Mouse (Mus musculus) cerebellum, adult 9-10 months (tissue): ENCODE results near the gene Tom1l2.

Source experiments
- DNase-seq: peaks from one replicate; pipeline ENCODE4 v3.0.0; 2022

Tom1l2 gene

DNA sequence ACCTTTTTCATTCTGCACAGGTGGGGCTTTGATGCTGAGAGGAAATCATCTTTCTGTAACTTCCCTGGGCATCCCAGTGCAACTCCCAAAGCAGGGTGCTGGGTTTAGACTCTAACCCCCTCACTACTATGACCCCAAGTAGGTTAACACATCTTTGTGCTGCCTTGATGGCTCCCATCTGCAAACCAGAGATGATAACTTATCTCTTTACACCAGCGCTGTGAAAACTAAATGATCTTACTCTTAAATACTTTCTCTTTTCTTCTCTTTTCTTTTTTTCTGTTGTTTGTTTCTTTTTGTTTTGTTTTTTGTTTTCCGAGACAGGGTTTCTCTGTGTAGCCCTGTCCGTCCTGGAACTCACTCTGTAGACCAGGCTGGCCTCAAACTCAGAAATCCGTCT lies 6.8 kb downstream of the Tom1l2 start:
- no peak for DNase-seq

DNA sequence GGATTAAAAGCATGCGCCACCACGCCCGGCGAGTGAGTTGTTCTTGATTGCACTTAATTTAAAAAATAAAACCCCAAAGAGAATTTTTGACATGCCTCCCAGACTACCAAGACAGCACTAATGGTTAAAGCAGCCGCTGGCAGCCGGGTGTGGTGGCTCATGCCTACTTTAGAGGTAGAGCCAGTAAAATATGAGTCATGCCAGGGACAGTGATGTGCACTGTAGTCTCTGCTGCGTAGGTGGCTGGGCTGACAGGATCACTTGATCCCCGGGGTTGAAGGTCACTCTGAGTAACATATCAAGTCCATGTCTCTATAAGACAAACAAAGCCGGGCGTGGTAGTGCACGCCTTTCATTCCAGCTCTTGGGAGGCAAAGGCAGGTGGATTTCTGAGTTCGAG lies 13.3 kb downstream of the Tom1l2 start:
- no peak for DNase-seq

DNA sequence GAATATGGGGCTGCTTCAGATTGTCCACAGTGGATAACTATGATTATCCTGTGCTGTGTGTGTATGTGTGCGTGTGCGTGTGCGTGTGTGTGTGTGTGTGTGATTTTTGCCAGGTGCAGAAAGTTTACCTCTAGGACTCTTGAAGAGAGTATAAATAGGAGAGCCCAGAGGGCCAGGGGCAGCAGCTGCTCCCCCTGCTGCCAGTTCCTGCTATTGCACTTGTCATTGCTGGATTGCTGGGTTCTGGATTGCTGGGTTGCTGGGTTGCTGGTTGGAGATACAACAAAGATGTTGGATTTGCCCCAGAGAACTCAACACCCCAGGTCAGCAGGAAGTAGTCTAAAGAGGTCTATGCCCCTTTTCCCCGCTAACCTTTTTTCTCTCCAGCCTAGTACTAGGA lies 14.4 kb downstream of the Tom1l2 start:
- peak; percentile 61 for DNase-seq

DNA sequence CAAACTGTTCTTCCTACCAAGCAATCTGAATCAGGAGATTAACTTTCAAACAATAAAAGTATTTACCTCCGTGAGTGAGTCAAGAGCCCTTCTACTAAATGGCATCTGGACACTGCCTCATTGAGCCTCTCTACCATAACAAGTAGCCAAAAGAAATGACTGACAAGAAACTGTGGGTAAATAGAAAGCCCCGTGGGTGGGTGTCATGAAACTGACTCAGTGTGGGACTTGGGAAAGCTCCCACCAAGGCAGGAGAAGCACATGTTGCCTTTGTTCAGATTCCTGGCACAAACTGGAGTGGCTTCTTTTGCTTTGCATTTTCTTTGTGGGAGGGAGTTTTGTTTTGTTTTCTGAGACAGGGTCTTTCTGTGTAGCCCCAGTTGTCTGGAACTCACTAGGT lies 16.9 kb downstream of the Tom1l2 start:
- DNase-seq, result no peak

DNA sequence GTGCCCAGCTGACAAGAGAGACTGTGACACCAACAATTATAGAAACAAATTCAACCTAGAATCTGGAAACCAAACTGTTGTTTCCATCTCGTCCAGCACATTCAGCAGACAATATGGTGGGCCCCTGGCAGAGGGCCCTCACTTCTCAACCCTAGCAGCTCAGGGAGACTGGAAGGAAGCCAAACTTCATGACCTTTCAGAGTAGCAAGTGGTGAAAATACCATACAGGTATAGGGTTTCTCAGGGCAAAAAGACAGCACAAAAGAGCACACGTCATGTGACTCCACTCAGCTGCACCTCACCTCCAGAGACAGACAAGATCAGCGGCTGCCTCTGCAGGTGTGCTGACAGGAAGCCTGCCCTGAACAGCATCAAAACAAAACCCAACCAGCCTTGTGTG lies 18.6 kb downstream of the Tom1l2 start:
- peak; percentile 62 for DNase-seq

DNA sequence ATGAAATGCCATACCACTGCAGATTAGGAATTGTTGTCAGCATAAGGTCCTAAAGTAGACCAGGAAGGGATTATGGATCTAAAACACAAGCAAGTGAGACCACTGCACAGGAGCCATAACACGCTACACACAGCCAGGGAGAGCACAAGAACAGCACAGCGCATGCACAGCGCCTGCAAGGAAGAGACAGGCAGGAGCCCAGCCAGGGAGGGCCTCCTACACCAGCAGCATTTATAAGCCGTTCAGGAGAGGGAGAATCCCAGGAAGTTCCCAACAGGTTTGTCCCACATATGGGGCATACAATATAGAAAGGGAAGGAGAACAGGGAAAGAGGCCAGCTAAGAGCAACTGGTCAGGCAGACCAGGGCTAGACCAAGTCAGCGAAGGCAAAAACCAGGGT lies 19.2 kb downstream of the Tom1l2 start:
- DNase-seq, result no peak

DNA sequence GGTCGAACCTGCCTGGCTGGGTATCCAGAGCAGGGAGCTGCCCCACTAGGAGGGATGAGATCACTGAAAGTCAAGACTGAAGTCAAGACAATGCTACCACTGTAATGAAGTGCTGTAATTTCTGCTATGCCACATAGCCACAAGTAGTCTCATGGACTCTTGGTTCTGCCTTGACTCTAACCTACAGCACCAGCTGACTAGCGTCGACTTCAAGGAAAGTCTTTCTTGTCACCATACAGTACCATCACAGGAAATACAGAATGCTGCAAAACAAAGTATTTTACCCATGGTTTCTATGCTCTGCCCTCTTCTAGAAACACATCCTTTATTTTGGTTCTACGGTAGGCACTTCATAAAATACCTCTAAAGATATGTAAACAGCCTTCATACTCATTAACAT lies 22.2 kb downstream of the Tom1l2 start:
- no peak for DNase-seq

DNA sequence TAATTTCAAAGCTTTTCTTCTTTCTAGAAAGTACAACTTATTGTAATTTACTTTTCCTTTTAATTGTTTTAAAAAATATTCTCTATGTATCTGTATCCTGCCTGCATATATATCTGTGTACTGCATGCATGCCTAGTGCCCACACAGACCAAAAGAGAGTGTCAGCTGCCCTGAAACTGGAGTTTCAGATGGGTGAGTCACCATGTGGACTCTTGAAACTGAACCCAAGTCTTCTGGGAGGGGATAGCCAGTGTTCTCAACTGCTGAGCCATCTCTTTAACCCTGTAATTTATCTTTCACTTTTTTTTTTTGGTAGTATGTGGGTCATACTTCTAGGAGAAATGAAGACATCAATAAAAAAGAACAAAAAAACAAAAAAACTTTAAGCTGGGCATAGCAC lies 29.0 kb downstream of the Tom1l2 start:
- DNase-seq, result no peak

DNA sequence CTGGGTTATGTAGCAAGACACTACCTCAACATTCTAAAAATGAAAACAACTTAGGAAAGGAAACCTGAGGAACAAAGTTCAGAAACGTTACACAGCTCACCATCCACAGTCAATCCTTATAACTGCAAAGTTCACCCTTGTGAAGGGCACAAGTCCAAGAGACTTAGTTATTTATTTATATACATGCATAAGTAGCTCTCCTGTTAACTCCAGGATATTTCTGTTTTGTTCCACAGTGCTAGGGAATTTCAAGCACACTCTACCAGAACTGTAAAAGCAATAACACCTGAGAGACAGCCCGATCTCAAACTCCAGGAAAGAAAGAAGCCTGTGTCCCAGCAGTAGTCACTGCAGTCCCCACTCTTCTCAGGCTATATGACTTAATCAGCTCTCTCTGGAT lies 31.3 kb downstream of the Tom1l2 start:
- DNase-seq, result no peak

DNA sequence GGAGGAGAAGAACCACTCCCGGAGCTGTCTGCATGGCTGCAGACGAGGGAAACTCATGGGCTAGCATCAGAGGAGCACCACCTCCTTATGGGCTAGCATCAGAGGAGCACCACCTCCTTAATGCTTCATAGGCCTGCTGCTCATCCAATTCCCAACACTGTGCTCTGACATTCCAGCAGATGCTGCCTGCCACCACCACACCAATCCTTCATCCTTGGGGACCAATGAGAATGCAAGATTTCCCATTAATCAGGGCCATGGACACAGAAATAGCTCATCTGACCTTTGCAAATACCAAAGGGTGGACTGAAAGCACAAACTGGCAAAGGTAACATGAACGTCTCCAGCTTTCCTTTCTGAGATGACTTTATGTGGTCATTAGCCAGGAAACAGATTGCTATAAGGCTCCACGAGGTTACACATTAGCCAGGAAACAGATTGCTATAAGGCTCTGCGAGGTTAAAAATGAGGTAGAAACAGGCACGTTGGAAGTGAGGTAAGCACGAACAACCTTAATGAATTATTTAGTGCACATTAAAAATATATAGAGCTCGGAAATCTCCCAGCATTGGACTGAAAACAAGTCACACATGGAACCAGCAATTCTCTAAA lies 32.2 kb downstream of the Tom1l2 start:
- DNase-seq, result no peak

DNA sequence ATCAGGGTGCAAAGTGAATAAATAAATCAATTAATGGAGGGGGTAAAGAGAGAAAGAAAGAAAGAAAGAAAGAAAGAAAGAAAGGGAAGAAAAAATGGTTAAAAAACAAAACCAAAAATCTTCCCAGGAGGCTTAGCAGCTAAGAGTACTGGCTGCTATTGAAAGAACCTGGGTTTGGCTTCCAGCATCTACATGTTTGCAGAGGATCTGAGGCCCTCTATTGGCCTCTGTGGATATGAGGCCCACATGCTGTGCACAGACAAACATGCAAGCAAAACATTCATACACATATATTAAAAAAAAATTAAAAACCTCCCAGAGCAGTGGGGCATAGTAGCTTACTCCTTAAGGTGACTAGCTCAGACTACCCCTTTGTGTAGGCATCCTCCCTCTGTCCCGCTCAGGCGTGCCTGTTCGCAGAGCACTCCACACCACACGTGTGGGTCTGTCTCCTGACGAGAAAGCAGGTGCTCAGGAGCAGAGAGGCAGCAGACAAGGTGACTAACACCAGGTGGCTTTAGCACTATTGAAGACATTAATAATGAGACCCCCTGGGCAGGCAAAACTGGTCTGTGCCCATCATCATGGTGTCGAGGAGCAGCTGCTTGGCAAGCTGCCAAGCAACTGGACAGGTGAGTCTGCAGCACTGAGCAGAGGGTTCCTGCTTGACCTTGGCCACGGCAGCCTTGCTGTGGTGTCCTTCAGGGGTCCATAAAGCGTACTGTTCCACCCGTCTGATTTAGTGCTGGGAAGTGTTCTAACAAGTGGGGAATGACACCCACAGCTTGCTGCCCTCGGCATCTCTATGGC lies 33.2 kb downstream of the Tom1l2 start:
- no peak for DNase-seq

DNA sequence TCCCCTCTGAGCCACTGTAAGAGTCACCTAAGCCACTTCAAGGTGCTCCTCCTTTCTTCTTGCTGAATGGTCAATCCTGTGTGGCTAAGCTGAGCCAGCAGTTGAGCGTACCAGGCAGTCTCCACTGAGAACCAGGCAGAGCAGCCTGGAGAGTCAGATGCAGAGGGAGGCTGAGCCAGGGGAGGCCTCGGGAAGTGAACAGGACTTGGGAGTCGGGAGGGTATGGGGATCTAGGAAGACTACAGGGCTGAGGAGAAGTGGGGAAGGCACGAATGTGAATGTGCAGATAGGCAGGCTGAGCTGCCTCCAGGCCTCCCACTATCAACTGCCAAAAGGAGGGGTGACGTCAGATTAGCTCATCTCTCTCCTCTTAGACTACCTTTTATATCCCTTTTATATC lies 34.0 kb downstream of the Tom1l2 start:
- DNase-seq, result no peak

DNA sequence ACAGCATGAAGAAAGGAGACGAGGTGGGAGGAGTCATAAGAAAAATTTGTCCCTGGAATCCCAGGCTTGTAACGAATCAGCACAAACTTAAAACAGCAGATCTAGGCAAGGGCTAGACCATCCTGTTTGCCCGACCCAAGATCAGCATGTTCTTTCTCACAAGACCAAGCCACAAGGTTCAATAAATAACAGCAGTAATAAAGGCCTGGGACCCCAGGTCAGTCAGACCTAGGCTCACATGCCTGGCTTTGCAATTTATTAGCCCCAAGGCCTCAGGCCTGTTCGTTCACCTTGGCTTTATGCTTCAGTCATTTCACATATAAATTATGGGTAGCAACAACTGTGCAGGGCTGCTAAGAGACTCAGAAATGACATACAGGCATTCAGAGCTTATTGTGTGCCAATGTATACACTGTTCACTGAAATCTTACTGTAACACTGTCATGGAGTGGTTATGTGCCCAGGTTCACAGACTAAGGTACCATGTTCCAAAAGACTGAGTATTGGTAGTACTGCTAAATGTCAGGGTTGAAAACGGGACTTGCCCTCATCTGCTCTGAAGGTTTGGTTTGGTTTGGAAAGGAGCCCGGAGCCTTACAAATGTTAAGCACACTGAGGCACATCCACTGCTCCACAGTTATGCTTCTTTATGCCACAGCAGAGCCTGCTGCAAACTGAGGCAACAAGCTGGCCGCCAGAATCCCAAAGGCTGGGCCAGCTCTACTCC lies 35.2 kb downstream of the Tom1l2 start:
- DNase-seq, result no peak

DNA sequence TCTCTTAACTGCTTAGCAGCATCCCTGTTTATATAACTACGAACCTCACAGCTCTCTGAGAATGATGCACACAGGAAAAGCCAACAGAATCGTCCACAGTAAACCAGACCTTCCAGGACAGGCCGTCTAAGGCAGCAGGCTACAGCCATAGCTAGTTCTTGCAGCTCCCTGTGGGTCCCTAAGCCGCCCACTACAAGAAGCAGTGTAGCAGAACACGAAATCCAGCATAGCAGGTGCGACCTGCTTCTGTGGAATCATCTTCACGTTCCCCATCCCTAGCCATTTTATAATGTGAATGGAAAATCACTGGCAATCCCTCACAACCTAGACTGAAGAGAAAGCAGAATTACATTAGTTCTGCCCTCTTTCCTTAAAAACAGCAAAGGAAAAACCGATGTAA lies 35.8 kb downstream of the Tom1l2 start:
- no peak for DNase-seq

DNA sequence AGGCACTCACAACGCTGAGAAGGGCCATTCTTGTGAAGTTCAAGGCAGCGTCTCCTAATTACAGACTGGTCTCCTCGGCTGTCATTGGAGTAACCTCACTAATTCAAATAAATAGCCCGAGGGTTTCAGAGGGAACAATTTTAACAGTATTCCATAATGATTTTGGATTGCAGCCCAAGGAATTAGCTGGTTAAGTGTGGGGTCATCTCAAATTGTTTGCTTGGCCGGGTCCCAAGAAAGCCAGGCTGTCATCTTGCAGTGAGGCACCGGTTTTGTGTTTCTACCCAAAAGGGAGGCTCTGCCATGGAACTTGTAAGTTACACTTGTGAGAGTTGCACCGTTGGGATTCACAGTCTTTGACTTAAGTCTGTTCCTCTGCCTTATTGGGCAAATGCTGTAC lies 36.5 kb downstream of the Tom1l2 start:
- DNase-seq, result peak; percentile 69

DNA sequence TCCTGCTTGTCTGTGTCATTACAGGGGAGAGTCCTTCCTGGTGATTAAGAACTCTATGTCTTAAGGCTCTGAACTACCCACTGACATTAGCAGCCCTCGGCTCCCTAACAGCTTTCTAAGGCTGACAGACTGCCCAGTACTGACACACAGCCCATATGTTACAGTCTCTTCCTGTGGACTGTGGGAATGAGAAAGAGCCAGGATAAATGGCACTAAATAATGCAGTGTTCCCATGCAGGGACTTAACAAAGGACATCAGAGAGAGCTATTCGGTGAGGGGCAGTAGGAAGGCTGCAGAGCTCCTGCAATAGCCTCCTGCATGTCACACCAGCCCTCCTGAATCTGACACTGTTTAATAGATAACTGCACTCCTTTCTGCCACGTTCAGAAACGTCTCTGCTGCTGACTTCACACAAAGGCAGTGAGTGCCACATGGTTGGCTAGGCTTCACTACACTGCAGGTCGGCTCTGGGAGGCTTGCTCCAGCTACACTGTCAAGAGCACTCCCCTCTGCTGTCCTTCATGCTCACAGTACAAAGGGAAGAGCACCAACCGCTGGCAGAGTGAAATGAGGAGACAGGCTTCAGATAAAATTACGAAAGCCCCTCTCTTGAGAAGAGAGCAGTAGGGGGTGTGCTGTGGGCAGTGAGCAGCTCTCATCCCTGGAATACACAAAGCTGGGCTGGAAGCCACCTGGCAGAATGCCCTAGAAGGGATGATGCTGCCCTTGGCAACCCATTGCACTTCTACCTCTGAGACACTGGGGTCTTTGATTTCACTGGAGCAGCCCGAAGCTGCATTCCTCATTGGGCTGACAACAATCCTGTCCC lies 41.5 kb downstream of the Tom1l2 start:
- DNase-seq, result peak; percentile 91

DNA sequence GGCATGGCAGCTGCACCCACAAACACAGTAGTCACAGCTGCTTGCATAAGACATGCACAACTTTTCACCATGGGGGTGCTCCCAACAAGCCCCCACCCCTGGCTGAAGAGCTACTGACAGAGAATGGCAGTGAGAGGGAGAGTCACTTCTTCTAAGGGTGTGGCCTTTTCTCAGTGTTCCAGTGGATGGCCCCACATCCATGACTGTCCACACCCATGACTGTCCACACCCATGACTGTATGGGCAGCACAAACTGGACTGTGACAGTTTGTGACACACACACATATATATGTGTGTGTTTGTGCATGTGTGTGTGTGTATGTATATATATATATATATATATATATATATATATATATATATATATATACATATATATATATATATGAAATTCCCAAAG lies 42.8 kb downstream of the Tom1l2 start:
- no peak for DNase-seq

DNA sequence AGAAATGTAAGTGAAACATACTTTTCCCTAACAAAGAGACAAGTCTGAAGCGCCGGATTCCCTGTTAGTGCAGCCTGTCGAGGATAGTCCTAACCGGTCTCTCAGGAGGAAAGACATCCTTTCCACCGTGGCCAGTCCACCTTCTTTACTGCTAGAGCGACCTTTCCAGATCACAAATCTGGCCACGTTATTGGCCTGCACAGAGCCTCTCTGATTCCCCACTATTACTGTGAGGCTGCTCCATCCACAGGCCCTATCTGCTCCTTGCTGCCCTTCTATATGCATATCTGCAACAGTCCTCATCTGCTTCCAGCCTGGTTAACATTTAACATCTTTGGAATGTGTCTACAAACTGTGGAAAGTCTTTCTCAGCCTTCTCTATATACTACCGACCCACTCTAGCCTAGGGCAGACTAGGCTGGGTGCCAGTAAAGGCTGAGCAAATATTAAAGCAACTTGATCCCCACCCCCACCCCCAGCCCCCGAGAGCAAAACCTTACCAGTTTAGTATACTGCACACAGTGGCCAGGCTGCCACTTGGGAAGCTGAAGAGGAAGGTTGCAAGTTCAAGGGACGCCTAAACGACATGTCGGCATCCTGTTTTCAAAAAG lies 44.1 kb downstream of the Tom1l2 start:
- DNase-seq, result no peak

DNA sequence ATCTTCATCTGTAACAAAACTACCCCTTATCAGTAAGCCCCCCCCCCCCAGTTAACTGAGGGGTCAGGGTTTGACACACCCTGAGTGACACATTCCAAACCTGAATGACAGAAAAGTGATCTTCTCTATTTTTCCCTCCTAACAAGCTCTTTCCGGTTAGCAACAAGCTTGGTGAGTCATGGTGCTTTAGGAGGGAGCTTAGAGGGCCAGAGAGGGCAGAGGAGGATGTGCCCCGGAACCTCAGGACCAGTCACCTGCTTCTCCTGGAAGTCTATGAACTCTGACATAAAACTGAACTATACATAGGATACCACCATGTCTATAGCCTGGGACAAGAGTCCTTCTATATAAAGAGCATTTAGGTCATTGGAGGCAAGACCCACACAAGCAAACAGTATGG lies 44.6 kb downstream of the Tom1l2 start:
- no peak for DNase-seq

DNA sequence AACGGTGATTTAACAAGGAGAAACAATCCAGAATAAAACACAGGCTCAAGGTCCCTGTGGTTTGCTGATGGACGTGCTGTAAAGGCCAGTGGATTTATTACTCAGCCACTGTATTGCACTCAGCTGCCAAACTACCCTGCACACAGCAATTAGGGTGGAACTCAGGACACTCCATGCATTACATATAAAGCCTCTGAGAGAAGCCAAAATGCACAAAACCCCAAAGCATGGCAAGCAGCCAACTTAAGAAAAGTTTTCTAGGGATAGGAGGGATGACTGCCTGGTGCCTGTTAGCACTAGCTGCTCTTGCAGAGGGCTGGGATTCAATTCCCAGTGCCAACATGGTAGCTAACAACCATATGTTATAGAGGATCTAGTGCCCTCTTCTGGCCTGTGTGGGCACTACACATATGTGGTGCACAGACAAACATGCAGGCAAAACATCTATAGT lies 45.3 kb downstream of the Tom1l2 start:
- no peak for DNase-seq

DNA sequence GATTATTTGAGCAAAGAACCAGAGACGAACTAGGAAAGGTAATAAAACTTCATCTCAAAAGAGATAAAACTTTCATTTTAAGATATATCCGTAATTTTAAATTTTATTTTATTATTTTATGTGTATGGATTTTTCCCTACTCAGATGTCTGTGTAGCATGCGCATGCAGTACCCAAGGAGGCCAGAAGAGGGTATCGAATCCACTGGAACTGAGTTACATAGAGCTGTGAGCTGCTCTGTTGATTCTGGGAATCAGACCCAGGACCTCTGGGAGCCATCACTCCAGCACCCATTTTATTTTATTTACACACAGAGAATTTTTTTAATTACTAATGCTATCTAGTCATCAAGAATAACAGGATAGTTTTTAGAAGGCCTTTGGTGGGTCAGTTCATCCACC lies 45.9 kb downstream of the Tom1l2 start:
- no peak for DNase-seq

DNA sequence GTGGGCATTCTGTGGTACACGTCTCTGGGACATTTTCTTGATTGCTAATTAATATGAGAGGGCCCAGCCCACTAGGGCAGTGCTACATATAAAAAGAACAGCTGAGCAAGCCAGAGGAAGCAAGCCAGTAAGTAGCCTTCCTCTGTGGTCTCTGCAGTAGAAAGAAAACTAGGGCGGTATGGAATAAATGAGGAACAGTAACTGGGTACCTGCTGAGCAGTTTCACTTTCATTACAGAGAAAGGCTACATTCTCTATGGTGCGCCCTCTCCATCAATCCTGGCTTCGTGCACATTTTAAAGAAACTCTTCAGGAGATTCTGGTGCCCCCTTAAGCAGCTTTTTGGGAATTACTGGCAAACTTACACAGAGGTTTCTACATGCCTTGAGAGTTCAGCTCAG lies 47.1 kb downstream of the Tom1l2 start:
- DNase-seq, result no peak

DNA sequence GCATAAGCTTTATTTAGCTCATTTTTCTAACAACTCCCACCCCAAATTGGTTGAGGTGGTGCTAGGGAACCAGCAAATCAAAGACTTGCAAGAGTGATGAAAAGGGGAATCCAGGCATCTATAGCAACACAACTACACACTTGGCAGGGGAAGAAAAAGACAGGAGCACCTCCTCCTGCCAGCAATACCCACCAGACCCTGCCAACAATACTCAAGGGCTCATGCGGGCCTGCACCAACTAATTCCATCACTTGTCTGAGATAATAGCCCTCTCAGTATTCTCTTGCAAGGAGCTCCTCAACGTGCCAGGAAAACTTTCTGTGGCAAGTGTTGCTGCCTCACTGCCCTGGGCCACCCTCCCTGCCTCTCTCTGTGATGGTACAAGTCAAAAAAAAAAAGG lies 49.2 kb downstream of the Tom1l2 start:
- no peak for DNase-seq
